Mouse (Mus musculus) left cerebral cortex, adult 11 months (tissue): Measurements from ENCODE around the gene Nae1.

ENCODE experiments used
- DNase-seq: peaks from one replicate; pipeline ENCODE4 v3.0.0; 2022; ENCODE audit warnings: low spot score

Nae1 gene

GRCm38 (mm10) chr8:104529671-104530070 is 4.8 kb downstream of the Nae1 start:
- no peak for DNase-seq

- no peak for DNase-seq
These were observed 16.6 kb downstream of the Nae1 start for GRCm38 (mm10) chr8:104517872-104518271.

- DNase-seq, result no peak
These were observed 24.3 kb downstream of the Nae1 start for GRCm38 (mm10) chr8:104510134-104510533.

- DNase-seq, result no peak
These were observed 25.1 kb downstream of the Nae1 start, which contains the start of gene Terb1 for GRCm38 (mm10) chr8:104509061-104510006. Gene Terb1, minus strand, starts transcription at chr8:104509910.

GRCm38 (mm10) chr8:104479091-104479490 is 55.3 kb downstream of the Nae1 start:
- DNase-seq, result no peak

- no peak for DNase-seq
These were observed 62.0 kb downstream of the Nae1 start for GRCm38 (mm10) chr8:104472465-104472864.

GRCm38 (mm10) chr8:104467463-104467862 is 67.0 kb downstream of the Nae1 start:
- no peak for DNase-seq
